Mouse (Mus musculus): Measurements from ENCODE around the gene Padi6. TPM values are rescaled to one million over a fixed set of nuclear protein-coding genes. Genes with fewer than 3 reads are reported as not detected.
A peak's percentile ranks its signal among the peaks of the same experiment; 100 is the strongest.

Padi6 gene
- total RNA-seq, 1 experiment from 2014 or later = 0.12 TPM

DNA sequence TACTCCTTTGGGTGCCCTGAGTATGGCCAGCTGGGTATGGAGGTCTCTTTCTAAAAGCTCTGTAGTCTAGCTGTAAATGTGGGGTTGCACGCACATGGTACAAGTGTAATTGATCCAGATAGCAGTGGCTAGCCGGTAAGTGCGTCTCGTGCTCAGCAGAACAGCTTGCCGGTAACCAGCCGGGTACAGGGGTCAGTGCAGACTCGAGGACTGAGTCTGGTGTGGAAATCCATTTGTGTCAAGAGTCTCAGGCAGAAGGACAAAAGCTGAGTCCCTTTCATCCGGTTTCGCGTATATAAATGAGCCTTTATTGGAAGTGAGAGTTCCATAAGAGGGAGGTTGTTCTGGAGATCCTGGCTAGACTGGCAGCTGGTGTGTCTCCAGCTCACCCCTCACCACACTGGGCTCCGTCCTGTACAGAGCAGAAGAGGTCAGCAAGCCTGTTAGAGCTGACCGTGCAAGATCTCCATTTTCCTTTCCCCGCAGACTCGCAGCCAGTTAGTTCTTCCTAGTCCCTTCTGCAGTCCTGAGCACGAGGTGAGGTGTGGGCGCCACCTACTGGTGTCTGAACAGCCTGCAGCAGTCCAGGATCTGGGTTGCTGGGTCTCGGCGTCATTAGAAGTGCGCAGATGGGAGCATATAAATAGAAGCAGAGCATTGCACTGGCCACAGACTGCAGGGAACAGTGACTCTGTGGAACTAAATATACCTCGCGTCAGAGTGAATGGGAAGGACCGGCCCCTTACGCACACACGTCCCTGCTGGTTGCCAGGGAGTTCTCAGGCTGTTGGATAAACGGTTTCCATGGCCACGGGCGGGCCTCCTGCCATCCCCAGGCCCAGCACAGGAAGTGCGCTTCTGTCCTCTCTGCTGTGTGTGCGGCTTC, 28.7 kb downstream of the Padi6 start:
- ATAC-seq (ENCODE audit: extremely low read depth, insufficient number of reproducible peaks, low FRiP score, poor library complexity, severe bottlenecking) = peak; percentile 70

DNA sequence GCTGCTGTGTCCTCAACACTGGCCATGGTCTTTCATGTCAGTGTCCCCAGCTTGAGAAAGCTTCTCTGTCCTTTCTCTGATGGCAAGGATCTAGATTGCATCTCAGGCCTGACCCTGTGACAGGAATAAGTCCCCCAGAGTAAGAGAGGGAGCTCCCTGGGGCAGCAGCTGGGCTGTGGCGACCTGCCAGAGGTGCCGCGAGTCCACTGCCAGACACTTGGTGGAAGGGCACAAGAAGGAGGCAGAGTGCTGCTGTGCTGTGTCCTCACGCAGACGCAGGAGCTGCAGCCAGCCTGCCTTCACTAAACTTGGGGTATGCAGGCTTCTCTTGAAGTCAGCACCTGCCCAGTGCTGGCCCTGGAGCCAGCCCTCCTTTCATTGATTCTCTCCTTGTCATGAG, 31.1 kb downstream of the Padi6 start:
- ATAC-seq (ENCODE audit: extremely low read depth, insufficient number of reproducible peaks, low FRiP score, poor library complexity, severe bottlenecking) = no peak

DNA sequence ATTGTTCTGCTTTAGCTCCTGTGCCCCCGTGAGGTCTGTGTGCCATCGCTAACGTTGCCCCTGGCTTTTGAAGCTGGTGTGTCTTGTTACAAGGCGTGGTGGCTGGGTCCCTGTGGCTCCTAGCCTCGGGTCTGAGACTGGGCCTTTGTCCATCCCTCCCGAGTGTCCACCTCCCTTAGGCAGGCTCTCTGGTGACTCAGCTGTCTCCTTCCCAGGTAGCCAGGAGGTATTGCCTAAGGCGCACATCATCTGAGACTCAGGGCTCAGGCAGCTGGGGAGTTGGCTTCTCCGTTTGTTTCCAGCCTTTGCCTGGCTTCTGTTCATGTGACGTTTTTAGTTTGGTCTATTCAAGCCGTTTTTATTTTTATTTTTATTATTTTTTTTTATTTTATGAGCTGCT, 31.7 kb downstream of the Padi6 start:
- ATAC-seq (ENCODE audit: extremely low read depth, insufficient number of reproducible peaks, low FRiP score, poor library complexity, severe bottlenecking) = no peak

DNA sequence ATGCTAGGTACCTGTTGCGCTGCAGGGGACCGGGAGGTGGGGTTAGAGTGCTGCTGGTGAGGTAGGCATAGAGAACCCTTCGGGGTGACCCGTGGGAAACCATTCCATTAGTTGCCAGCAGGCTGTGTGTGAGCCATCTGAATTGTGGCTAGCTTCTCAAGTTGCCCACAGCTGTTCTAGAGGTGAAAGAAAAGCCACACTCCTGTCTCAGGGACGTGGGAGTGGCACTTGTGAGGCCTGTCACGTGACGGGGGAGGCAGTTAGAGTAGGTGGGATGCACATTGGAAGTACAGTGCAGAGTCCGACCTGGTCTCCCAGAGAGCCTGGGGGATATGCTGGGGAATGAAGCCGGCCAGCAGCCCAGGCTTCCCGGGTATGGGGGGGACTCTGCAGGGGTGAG, 32.8 kb downstream of the Padi6 start:
- ATAC-seq (ENCODE audit: extremely low read depth, insufficient number of reproducible peaks, low FRiP score, poor library complexity, severe bottlenecking) = no peak

DNA sequence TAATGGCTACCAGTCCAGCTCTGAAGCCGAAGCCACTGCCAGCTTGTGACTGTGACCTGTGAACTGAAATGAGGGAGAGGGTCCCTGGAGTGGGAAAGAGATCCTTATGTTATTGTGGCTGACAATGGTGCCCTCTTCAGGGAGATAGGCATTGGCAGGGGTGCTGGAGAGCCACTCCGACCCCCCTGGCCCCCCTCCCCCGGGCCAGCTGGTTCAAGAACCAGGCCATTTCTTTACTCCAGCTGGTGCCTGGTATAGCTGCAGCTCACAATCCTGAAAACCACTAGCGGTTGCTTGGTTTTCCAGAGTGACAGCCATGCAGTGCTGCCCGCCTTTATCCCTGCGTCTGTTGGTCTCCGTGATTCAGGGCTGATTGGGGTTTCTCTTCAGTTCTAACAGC, 33.3 kb downstream of the Padi6 start:
- ATAC-seq (ENCODE audit: extremely low read depth, insufficient number of reproducible peaks, low FRiP score, poor library complexity, severe bottlenecking) = no peak

DNA sequence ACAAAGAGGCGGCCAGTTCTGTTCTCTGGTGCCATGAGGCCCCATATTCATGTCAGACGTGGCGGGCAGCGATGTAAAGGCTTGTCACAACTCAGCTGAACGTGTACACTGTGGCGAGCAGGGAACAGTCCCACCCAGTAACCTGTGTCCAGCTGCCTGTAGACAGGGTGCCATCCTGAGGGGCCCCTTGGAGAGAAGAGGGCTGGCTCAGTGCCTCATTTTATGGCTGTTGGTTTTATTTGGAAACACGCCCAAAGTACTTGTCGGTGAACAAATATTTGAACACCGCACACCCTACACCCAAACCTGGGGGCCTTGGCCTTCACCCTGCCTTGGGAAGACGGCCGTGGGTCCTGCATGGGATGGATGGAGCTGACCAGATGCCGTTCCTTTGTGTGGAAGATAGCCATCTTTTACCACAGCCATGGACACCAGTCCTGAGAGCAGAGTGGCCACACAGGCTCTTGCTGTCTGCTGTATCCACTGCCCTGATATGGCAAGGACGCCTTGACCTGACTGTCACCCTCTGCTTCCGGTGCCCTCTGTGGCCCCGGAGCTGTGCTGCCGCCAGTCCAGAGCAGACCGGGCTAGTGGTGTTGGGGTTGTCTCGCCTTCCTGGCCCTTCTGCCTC, 34.0 kb downstream of the Padi6 start:
- ATAC-seq (ENCODE audit: extremely low read depth, insufficient number of reproducible peaks, low FRiP score, poor library complexity, severe bottlenecking) = no peak

DNA sequence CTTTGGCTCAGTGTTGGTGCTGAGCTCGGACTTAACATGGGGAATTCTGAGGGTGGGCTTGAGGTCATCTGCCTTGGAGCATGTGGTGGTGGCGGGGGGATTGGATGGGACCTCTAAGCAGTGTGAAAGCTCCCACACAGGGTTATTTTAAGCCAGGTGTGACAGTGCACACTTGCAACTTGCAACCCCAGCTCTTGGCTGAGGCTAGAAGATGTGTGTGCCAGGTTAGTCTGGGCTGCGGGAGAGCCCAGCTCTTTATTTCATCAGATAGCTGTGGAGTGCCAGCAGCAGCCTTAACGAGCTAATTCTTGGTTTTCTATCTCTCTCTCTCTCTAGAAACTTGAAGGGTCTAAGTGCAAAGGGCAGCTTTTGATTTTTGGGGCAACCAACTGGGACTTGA, 34.8 kb downstream of the Padi6 start:
- ATAC-seq (ENCODE audit: extremely low read depth, insufficient number of reproducible peaks, low FRiP score, poor library complexity, severe bottlenecking) = no peak

DNA sequence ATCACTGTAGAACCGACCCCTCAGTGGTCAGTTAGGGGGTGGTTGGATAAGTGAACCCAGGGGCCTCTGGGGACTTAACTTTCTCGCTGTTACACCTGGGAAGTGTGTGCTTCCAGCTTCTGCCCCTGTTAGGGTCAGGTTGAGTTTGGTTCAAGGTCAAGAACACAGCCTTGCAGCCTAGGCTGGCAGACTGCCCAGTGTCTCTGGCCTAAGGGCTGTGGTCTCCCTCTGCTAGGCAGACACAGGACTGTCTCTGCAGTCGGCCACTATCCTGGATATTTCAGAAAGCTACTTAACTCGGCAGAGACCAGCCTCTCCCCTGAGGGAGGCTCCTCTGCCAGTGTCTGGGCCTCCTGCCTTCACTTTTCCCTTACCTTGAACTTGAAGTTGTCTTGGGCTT, 38.3 kb downstream of the Padi6 start:
- no peak for ATAC-seq (ENCODE audit: extremely low read depth, insufficient number of reproducible peaks, low FRiP score, poor library complexity, severe bottlenecking)

DNA sequence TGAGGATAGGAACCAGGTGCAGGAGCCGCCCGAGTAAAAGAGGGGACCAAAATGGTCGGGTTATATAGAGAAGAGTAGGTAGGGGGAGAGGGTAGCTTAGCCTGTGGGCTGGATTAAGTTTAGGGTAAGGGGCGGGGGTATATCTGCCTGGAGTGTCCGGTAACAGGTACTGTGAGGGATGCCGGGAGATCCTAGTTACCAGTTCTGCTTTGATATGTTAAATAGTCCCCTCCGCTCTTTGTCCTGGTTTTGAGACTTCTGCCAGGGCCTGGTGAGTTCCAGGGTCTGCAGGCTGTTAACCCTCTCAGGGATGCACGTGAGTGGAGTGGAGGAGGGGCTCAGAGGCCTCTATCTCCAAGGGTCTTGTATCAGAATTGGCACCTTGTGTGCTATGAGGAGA, 38.8 kb downstream of the Padi6 start:
- no peak for ATAC-seq (ENCODE audit: extremely low read depth, insufficient number of reproducible peaks, low FRiP score, poor library complexity, severe bottlenecking)

DNA sequence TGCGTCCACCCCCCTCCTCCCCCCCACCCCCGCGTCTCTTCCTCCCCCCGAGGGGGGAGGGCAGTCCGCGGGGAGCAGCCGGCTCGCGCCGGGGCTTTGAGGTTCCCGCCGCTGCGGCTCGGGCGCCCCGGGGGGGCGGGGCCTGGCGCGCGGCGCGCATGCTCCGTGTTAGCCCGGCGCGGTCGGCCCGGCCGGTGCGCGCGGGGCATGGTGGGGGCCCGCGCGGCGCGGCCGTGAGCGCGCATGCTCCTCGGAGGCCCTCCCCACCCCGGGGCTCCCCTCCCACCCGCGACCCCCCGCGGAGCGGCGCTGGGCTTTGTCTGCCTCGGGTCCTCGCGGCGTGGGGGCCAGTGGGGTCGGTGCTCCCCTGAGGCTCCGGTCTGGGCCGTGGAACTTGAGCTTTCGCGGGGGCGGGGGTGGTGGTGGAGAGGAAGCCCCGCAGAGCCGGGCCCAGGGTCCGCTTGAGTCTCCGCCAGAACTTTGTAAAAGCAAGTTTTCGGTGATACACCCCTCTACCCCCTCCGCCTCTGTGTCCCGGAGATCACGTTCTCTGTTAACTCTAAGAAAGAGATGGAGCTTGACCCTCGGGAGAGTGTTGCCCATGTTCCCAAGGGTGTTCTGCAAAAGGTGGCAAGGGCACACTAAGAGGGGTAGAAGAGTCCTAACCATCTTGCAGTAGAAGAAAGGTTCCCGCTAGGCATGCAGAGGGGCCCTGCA, 39.7 kb downstream of the Padi6 start:
- no peak for ATAC-seq (ENCODE audit: extremely low read depth, insufficient number of reproducible peaks, low FRiP score, poor library complexity, severe bottlenecking)

DNA sequence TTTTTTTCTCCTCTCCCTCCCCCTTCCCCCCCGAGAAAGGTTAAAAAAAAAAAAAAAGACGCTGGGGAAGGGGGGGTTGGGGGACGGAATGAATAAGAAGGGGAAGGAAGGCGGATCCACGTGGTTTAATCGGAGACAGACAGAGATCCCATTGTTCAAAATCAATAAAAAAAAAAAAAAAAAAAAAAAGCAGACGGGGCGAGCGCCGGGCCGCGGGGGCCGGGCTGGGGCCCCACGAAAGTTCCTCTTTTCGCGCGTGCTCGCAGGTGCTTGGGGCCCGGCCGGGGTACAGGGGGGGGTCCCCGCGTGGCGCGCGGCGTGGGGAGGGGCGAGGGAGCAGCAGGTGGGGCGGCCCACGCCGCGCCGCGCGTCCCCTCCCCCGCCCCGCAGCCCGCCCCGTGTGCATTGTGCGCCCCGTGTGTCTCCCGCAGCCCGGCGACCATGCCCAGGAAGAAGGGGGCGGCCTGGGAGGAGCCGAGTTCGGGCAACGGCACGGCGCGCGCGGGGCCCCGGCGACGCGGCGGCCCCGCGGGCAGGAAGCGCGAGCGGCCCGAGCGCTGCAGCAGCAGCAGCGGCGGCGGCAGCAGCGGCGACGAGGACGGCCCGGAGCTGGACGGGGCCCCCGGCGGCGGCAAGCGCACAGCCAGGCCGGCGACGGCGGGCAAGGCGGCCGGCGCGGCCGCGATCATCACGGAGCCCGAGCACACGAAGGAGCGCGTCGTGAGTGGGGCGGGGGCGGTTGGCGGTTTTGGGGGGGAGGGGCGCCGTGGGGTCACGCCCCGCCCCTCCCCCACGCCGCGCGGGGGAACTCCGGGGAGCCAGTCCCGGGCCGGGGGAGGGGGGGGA, 40.5 kb downstream of the Padi6 start:
- no peak for ATAC-seq (ENCODE audit: extremely low read depth, insufficient number of reproducible peaks, low FRiP score, poor library complexity, severe bottlenecking)

DNA sequence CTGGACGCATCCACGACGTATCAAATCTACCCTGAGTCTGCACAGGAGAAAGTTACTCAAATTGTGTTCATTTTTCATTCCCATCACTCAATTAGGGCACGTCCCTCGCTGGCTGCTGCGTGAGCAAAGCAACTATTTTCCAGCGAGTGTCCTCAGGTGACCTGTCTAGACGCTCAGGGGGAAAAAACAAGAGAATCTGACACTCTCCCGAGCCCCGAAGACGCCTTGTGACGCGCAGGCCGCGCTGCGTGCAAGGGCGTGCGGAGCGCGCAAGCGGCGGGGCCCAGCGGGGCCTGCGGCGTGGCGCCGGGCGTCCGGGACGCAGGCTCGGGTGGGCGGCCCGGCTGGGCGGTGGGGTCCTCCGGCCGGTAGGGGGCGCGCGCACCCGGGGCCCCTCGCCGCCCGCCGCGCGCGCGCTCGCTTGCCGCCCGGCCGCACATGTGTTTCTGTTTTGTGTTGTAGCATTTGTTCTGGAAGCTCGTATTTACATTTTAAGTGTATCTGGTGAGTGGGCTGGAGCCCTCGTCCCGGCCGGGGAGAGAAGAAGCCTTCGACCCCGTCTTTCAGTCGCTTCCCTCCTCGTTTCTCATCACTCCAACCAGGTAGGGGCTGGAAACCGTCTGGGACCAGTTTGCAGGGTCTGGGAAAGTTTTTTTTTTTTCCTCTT, 41.3 kb downstream of the Padi6 start:
- peak; percentile 23; the same call in 1 of the 2 replicates for ATAC-seq (ENCODE audit: extremely low read depth, insufficient number of reproducible peaks, low FRiP score, poor library complexity, severe bottlenecking)

DNA sequence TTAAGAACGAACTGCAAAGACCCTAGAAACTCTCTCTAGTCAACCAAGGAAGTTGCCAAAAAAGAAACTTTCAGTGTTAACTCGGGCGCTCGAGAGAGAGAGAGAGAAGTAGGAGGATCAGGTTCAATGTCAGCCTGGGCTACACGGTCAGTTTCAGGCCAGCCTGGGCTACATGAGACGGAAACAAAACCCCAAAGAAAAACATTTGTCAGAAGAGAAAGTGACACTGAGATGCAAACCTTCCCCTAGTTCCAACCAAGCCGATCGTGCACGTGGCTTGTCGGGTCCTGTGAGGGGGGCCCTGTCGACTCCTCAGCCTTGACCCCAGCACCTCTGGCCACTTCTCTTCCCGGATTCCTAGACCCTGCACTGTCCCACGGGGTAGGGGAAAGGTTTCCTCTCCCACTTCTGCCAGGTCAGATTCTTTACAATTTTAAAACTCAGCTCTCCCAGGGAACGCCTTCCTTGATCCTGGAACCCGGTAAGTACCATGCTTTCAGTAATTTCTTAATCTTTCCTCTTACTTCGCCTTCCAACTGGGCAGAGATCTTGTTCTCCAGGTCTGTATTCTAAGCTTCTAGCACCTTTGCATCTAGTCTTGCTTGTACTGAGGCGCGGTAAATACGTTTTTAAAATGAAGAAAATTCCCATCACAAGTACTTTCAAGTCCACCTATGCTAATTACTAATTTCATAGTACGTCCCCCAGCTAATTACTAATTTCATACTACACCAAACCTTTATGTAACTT, 42.0 kb downstream of the Padi6 start, which contains the start of gene Rcc2:
Gene Rcc2, plus strand, starts transcription at position 273 of the 750 bp plus-strand sequence.
- no peak for ATAC-seq (ENCODE audit: extremely low read depth, insufficient number of reproducible peaks, low FRiP score, poor library complexity, severe bottlenecking)

DNA sequence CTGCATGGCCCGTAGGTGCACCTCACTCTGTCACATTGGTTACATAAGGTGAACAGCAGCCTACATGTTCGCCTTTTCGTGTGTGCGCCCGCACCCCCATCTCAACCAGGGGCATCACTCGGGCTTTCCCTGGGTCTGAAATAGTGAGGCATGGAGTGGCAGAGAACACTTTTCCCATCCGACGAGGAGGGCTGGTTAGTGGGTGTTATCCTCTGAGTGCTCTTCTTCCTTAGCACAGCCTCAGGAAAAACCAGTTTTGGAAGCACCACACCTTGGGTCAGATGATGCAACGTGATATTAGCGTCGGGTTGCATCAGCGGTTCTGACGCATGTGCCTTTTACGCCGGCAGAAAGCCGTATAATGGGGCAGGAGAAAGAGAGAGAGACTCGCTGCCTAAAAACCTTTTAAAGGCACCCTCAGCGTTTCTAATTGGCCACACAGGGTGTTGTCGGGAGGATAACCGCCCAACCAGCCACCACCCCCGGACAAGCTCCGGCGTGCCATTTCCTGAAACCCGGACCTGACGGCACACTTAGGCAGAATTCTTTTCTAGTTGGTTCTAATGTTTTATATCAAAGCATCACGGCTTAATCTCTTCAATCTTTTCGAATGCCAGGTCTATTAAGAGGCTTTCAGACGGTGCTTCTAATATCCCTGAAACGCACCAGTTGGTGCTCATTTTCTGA, 42.9 kb downstream of the Padi6 start:
- ATAC-seq (ENCODE audit: extremely low read depth, insufficient number of reproducible peaks, low FRiP score, poor library complexity, severe bottlenecking) = peak; percentile 69

DNA sequence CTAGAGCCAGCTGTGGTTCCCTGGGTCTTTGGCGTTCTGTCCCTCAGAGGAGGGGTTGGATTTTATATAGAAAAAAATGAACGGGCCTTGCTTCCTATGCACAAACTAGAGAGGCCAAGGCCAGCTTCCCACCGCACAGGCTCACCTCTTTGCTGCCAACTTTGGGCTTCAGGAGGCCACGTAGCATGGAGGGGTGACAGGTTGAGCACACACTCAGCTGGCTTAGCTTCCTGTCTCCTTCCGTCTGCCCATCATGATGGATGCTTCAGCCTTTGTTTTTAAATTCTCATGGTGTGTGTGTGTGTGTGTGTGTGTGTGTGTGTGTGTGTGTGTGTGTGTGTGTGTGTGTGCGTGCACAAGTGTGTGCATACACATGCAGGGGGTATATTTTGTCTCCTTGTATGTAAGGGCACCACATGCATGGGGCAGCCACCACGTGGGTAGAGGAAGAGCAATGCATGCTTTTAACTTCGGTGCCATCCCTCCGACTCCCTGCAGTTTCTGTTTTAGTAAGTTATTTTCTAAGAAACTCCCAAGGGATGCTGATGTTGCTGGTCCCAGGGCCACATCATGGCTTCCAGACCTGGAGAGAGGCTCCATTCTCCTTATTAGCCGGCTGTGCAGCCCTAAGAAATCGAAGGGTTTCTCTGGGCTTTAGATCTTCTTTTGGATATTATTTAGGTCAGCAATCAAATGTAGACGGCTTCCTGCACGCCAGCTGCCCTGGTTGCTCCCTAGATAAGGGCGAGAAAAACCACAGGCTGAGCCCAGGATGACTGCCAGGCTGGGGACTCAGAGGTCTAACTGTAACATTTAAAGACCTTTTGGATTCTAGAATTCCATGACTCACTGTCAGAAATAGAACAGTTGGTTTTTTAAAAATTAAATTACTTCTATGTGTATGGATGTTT, 46.5 kb downstream of the Padi6 start:
- no peak for ATAC-seq (ENCODE audit: extremely low read depth, insufficient number of reproducible peaks, low FRiP score, poor library complexity, severe bottlenecking)

DNA sequence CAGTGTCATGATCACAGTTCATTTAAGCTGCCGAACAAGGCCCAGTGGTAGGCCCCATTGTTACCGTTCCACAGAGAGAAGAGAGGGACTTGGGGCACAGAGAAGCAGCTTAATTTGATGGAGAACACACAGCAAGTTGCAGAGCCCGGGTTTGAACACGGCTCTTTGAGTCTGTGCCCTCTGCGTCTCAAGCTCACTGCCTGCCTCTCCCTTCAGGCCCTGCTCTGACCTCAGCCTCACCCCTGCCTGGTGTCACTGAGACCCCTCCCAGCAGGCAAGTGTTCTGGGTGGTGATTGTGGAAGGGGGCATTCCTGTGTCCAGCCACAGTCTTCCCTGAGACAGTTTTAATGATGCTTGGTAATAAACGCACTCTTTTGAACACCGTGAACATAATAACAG, 47.3 kb downstream of the Padi6 start:
- no peak for ATAC-seq (ENCODE audit: extremely low read depth, insufficient number of reproducible peaks, low FRiP score, poor library complexity, severe bottlenecking)
